Mouse (Mus musculus) hindbrain, embryonic 14.5 days (tissue): ENCODE measurements around the gene Fam219b. TPM values are rescaled to one million over a fixed set of nuclear protein-coding genes. Genes with fewer than 3 reads are reported as not detected.

Experiments
- polyA plus RNA-seq: library from polyadenylated mRNA; unstranded; fragments of >200 nt; fragmentation: Nextera tagmentation; extraction: Ambion mirVana; gene quantifications from 2 replicates; pipeline ENCODE4 v1.2.1, GENCODE M21; 2014

The Fam219b gene
- polyA plus RNA-seq, 1 experiment from 2014 or later, result 23.1 TPM

Other genes with a start within 250 kb of the Fam219b start
- gene Ppcdc, start 97.4 kb upstream of the Fam219b start, polyA plus RNA-seq, result 19.8 and 21.9 TPM in 2 replicates
- 90.0 and 108 TPM in 2 replicates for gene Scamp5, start 69.5 kb upstream of the Fam219b start, polyA plus RNA-seq
- 17.0 and 19.7 TPM in 2 replicates for gene Rpp25, start 33.5 kb upstream of the Fam219b start, polyA plus RNA-seq
- 956 and 1,017 TPM in 2 replicates for gene Cox5a, start 16.3 kb upstream of the Fam219b start, polyA plus RNA-seq
- gene Mpi, start 15.2 kb downstream of the Fam219b start, polyA plus RNA-seq, result 54.7 and 60.0 TPM in 2 replicates
- 44.0 and 45.0 TPM in 2 replicates for gene Scamp2, start 23.4 kb downstream of the Fam219b start, polyA plus RNA-seq
- gene Ulk3, start 51.9 kb downstream of the Fam219b start, polyA plus RNA-seq, result 18.7 and 19.4 TPM in 2 replicates
- gene Cplx3, start 68.8 kb downstream of the Fam219b start, polyA plus RNA-seq, result 0.51 TPM in 1 of 2 replicates, not detected in the other
- not detected in 2 replicates for gene Lman1l, start 83.2 kb downstream of the Fam219b start, polyA plus RNA-seq
- 41.0 and 43.1 TPM in 2 replicates for gene Csk, start 116.1 kb downstream of the Fam219b start, polyA plus RNA-seq
- gene Cyp1a2, start 146.2 kb downstream of the Fam219b start, polyA plus RNA-seq, result not detected in 2 replicates
- gene Cyp1a1, start 150.4 kb downstream of the Fam219b start, polyA plus RNA-seq, result 0.10 and 0.24 TPM in 2 replicates
- gene Edc3, start 171.0 kb downstream of the Fam219b start, polyA plus RNA-seq, result 22.1 and 23.5 TPM in 2 replicates
- 55.8 and 65.2 TPM in 2 replicates for gene Clk3, start 228.3 kb downstream of the Fam219b start, polyA plus RNA-seq